ENCODE assay signal across 8 mouse cellular contexts in genomic region chr7:141469901-141470636, GRCm38 (mm10). TPM values are rescaled to one million over a fixed set of nuclear protein-coding genes. Genes with fewer than 3 reads are reported as not detected.
DNase-seq lines count a peak whose midpoint lies in the region; ATAC-seq lines count a peak whose summit lies in the region.

No protein-coding gene starts in this region.

- ATAC-seq in heart, embryonic 13.5 days (ENCODE audit: extremely low read depth, insufficient number of reproducible peaks, low FRiP score, low TSS enrichment), result no peak

- 78% methylated on average over 18 of the region's 18 CpGs for WGBS in heart, embryonic 13.5 days
- 92% methylated on average over 18 of the region's 18 CpGs for WGBS in midbrain, embryonic 10.5 days

- peaks cover 11% of the 10 kb centered on the region for H3K27me3 ChIP-seq in heart, embryonic 13.5 days (replicated peaks)
- peaks cover 22% of the 10 kb centered on the region for H3K27me3 ChIP-seq in midbrain, embryonic 10.5 days (ENCODE audit: low read depth, poor library complexity, severe bottlenecking)

- H3K27ac ChIP-seq in heart, embryonic 13.5 days (replicated peaks), result peak overlapping the region; percentile 94
- no peak overlapping the region for H3K27ac ChIP-seq in midbrain, embryonic 10.5 days (replicated peaks)

- H3K4me3 ChIP-seq in heart, embryonic 13.5 days, result 0 out of 2 replicates have a peak overlapping the region, but pooled peaks have one; percentile 82
- H3K4me3 ChIP-seq in midbrain, embryonic 10.5 days, result peak overlapping the region; percentile 73; the same call in 1 of the 2 replicates

- peak overlapping the region; percentile 84 for H3K4me2 ChIP-seq in heart, embryonic 13.5 days

- peaks cover 64% of the 10 kb centered on the region for H3K4me1 ChIP-seq in heart, embryonic 13.5 days
- peaks cover 64% of the 10 kb centered on the region for H3K4me1 ChIP-seq in midbrain, embryonic 10.5 days

- H3K9me3 ChIP-seq in heart, embryonic 13.5 days, result no peaks in the 10 kb centered on the region
- no peaks in the 10 kb centered on the region for H3K9me3 ChIP-seq in midbrain, embryonic 10.5 days (replicated peaks)

- peak; percentile 37 to 62 for DNase-seq in adrenal gland, adult (ENCODE audit: inconsistent age in 2 of 2, low spot score in 1 of 2)
- DNase-seq in adrenal gland, postnatal 25 days, result no peak
- peak; percentile 28 for DNase-seq in kidney, postnatal 10 days
- no peak for DNase-seq in kidney, postnatal 14 days
- no peak for DNase-seq in midbrain, embryonic 10.5 days (ENCODE audit: low spot score)
- DNase-seq in left cerebral cortex, adult 8-10 months (ENCODE audit: low spot score in 2 of 2), result no peak
- DNase-seq in layer of hippocampus, adult 8-10 months (ENCODE audit: low spot score in 2 of 2), result no peak

- peak overlapping the region; percentile 94 for H3K9ac ChIP-seq in heart, embryonic 13.5 days

- peaks cover 39% of the 10 kb centered on the region for H3K36me3 ChIP-seq in heart, embryonic 13.5 days
- peaks cover 41% of the 10 kb centered on the region for H3K36me3 ChIP-seq in midbrain, embryonic 10.5 days

RNA-seq across cellular contexts. Expression of gene Cd151, which starts 2.9 kb away (rescaled TPM):
- total RNA-seq in adrenal gland, postnatal 25 days (2021), result 287 and 310 TPM in 2 replicates
- polyA plus RNA-seq in heart, embryonic 13.5 days (2015; fragmentation: Nextera tagmentation; extraction: Ambion mirVana), result 28.5 and 31.4 TPM in 2 replicates
- 17.3 and 17.6 TPM in 2 replicates for polyA plus RNA-seq in midbrain, embryonic 10.5 days (2016; fragmentation: Nextera tagmentation; extraction: Ambion mirVana)
- 10 to 100 TPM; 30.2 to 35.5 (median 33.4) TPM for total RNA-seq in left cerebral cortex, adult 8-10 months (2022)
- total RNA-seq in layer of hippocampus, adult 8-10 months (2022), result 10 to 100 TPM; 27.3 to 42.2 (median 32.0) TPM

RNA-seq across cellular contexts. Expression of gene Polr2l, which starts 4.9 kb away (rescaled TPM):
- total RNA-seq in adrenal gland, postnatal 25 days (2021), result 89.5 and 102 TPM in 2 replicates
- 67.3 and 76.3 TPM in 2 replicates for polyA plus RNA-seq in heart, embryonic 13.5 days (2015; fragmentation: Nextera tagmentation; extraction: Ambion mirVana)
- polyA plus RNA-seq in midbrain, embryonic 10.5 days (2016; fragmentation: Nextera tagmentation; extraction: Ambion mirVana), result 82.1 and 85.0 TPM in 2 replicates
- total RNA-seq in left cerebral cortex, adult 8-10 months (2022), result 10 to 100 TPM; 32.2 to 42.4 (median 33.2) TPM
- total RNA-seq in layer of hippocampus, adult 8-10 months (2022), result 10 to 100 TPM; 32.4 to 40.6 (median 35.1) TPM

RNA-seq across cellular contexts. Expression of gene Tspan4, which starts 5.0 kb away (rescaled TPM):
- 70.9 and 99.3 TPM in 2 replicates for total RNA-seq in adrenal gland, postnatal 25 days (2021)
- polyA plus RNA-seq in heart, embryonic 13.5 days (2015; fragmentation: Nextera tagmentation; extraction: Ambion mirVana), result 64.5 and 68.8 TPM in 2 replicates
- polyA plus RNA-seq in midbrain, embryonic 10.5 days (2016; fragmentation: Nextera tagmentation; extraction: Ambion mirVana), result 33.3 and 38.7 TPM in 2 replicates
- 10 to 100 TPM; 17.6 to 28.0 (median 23.9) TPM for total RNA-seq in left cerebral cortex, adult 8-10 months (2022)
- total RNA-seq in layer of hippocampus, adult 8-10 months (2022), result 10 to 100 TPM; 14.7 to 38.7 (median 26.7) TPM

RNA-seq across cellular contexts. Expression of gene Cracr2b, which starts 9.2 kb away (rescaled TPM):
- 9.9 and 13.5 TPM in 2 replicates for total RNA-seq in adrenal gland, postnatal 25 days (2021)
- polyA plus RNA-seq in heart, embryonic 13.5 days (2015; fragmentation: Nextera tagmentation; extraction: Ambion mirVana), result 20.2 and 23.0 TPM in 2 replicates
- 4.1 and 6.9 TPM in 2 replicates for polyA plus RNA-seq in midbrain, embryonic 10.5 days (2016; fragmentation: Nextera tagmentation; extraction: Ambion mirVana)
- total RNA-seq in left cerebral cortex, adult 8-10 months (2022), result 1 to 10 TPM; 3.9 to 5.4 (median 4.4) TPM
- 1 to 10 TPM; 4.0 to 5.8 (median 4.9) TPM for total RNA-seq in layer of hippocampus, adult 8-10 months (2022)

RNA-seq across cellular contexts. Expression of gene Pnpla2, which starts 15.1 kb away (rescaled TPM):
- 538 and 617 TPM in 2 replicates for total RNA-seq in adrenal gland, postnatal 25 days (2021)
- 42.6 and 45.7 TPM in 2 replicates for polyA plus RNA-seq in heart, embryonic 13.5 days (2015; fragmentation: Nextera tagmentation; extraction: Ambion mirVana)
- 15.2 and 17.5 TPM in 2 replicates for polyA plus RNA-seq in midbrain, embryonic 10.5 days (2016; fragmentation: Nextera tagmentation; extraction: Ambion mirVana)
- total RNA-seq in left cerebral cortex, adult 8-10 months (2022), result 10 to 100 TPM; 21.2 to 32.6 (median 27.2) TPM
- total RNA-seq in layer of hippocampus, adult 8-10 months (2022), result 10 to 100 TPM; 23.0 to 31.8 (median 24.3) TPM

Comparison
In these comparisons a context has a peak if more than half of its experiments do, and no peak if none do; other contexts are left out.
1. DNase-seq: peak in adrenal gland, adult (2 of 2) and kidney, postnatal 10 days (single experiment); none in adrenal gland, postnatal 25 days (single experiment), kidney, postnatal 14 days (single experiment), midbrain, embryonic 10.5 days (single experiment), left cerebral cortex, adult 8-10 months (0 of 2) and layer of hippocampus, adult 8-10 months (0 of 2).